Mouse (Mus musculus): ENCODE measurements around the gene Lamb2. TPM values are rescaled to one million over a fixed set of nuclear protein-coding genes. Genes with fewer than 3 reads are reported as not detected.

The Lamb2 gene
- polyA plus RNA-seq, 1 experiment from 2014 or later: 86.0 TPM

GRCm38 (mm10) chr9:108493246-108493645 lies 13.7 kb downstream of the Lamb2 start:
- 95% methylated on average over 8 of the region's 8 CpGs for WGBS
- ATAC-seq (ENCODE audit: low read depth): no peak
- peaks cover 62% of the 10 kb centered on the region for H3K36me3 ChIP-seq (ENCODE audit: control insufficient read depth, insufficient read depth, low read length)
- H3K27me3 ChIP-seq (ENCODE audit: control insufficient read depth, insufficient read depth, low read depth, low read length): no peaks in the 10 kb centered on the region
- H3K9me3 ChIP-seq (ENCODE audit: control insufficient read depth, low read length): no peaks in the 10 kb centered on the region
- no peak overlapping the region for H3K4me2 ChIP-seq (ENCODE audit: low read depth, low read length)
- H3K27ac ChIP-seq (ENCODE audit: low read length): no peak overlapping the region
- H3K9ac ChIP-seq (ENCODE audit: low read length): no peak overlapping the region
- H3K4me1 ChIP-seq (replicated peaks; ENCODE audit: control insufficient read depth, insufficient read depth, low read length): peaks cover 12% of the 10 kb centered on the region
- no peak overlapping the region for H3K4me3 ChIP-seq (ENCODE audit: low read length)

- Histone ChIP-seq H3K27me3 (ENCODE audit: control insufficient read depth, insufficient read depth, low read depth, low read length) (no peaks in the 10 kb centered on the region), H3K9ac (ENCODE audit: low read length) (no peak overlapping the region), H3K27ac (ENCODE audit: low read length) (no peak overlapping the region), H3K4me1 (replicated peaks; ENCODE audit: control insufficient read depth, insufficient read depth, low read length) (peaks cover 12% of the 10 kb centered on the region), H3K36me3 (ENCODE audit: control insufficient read depth, insufficient read depth, low read length) (peaks cover 62% of the 10 kb centered on the region), H3K9me3 (ENCODE audit: control insufficient read depth, low read length) (no peaks in the 10 kb centered on the region), H3K4me3 (ENCODE audit: low read length) (no peak overlapping the region), H3K4me2 (ENCODE audit: low read depth, low read length) (no peak overlapping the region)
- 93% methylated on average over 19 of the region's 19 CpGs for WGBS
- ATAC-seq (ENCODE audit: low read depth): no peak
Measured at GRCm38 (mm10) chr9:108494146-108494825, 14.8 kb downstream of the Lamb2 start.

GRCm38 (mm10) chr9:108494905-108495304 lies 15.4 kb downstream of the Lamb2 start:
- no peak for ATAC-seq (ENCODE audit: low read depth)
- Histone ChIP-seq H3K4me3 (ENCODE audit: low read length) (no peak overlapping the region), H3K36me3 (ENCODE audit: control insufficient read depth, insufficient read depth, low read length) (peaks cover 67% of the 10 kb centered on the region), H3K4me1 (replicated peaks; ENCODE audit: control insufficient read depth, insufficient read depth, low read length) (peaks cover 11% of the 10 kb centered on the region), H3K4me2 (ENCODE audit: low read depth, low read length) (no peak overlapping the region), H3K27me3 (ENCODE audit: control insufficient read depth, insufficient read depth, low read depth, low read length) (no peaks in the 10 kb centered on the region), H3K9ac (ENCODE audit: low read length) (no peak overlapping the region), H3K9me3 (ENCODE audit: control insufficient read depth, low read length) (no peaks in the 10 kb centered on the region), H3K27ac (ENCODE audit: low read length) (no peak overlapping the region)
- WGBS: 83% methylated on average over 10 of the region's 10 CpGs

- no peak for ATAC-seq (ENCODE audit: low read depth)
Measured at GRCm38 (mm10) chr9:108499231-108499630, 19.7 kb downstream of the Lamb2 start.

GRCm38 (mm10) chr9:108499943-108500342 lies 20.4 kb downstream of the Lamb2 start:
- Histone ChIP-seq H3K36me3 (ENCODE audit: control insufficient read depth, insufficient read depth, low read length) (peaks cover 75% of the 10 kb centered on the region), H3K9ac (ENCODE audit: low read length) (no peak overlapping the region), H3K27ac (ENCODE audit: low read length) (no peak overlapping the region), H3K9me3 (ENCODE audit: control insufficient read depth, low read length) (no peaks in the 10 kb centered on the region), H3K4me3 (ENCODE audit: low read length) (no peak overlapping the region), H3K27me3 (ENCODE audit: control insufficient read depth, insufficient read depth, low read depth, low read length) (no peaks in the 10 kb centered on the region), H3K4me1 (replicated peaks; ENCODE audit: control insufficient read depth, insufficient read depth, low read length) (no peaks in the 10 kb centered on the region), H3K4me2 (ENCODE audit: low read depth, low read length) (no peak overlapping the region)
- ATAC-seq (ENCODE audit: low read depth): no peak
- 92% methylated on average over 15 of the region's 15 CpGs for WGBS

More at GRCm38 (mm10) chr9:108499231-108499630, 19.7 kb downstream of the Lamb2 start:
- H3K36me3 ChIP-seq (ENCODE audit: control insufficient read depth, insufficient read depth, low read length): peaks cover 82% of the 10 kb centered on the region
- H3K27me3 ChIP-seq (ENCODE audit: control insufficient read depth, insufficient read depth, low read depth, low read length): no peaks in the 10 kb centered on the region
- H3K4me2 ChIP-seq (ENCODE audit: low read depth, low read length): no peak overlapping the region
- H3K4me3 ChIP-seq (ENCODE audit: low read length): no peak overlapping the region
- no peaks in the 10 kb centered on the region for H3K4me1 ChIP-seq (replicated peaks; ENCODE audit: control insufficient read depth, insufficient read depth, low read length)
- no peak overlapping the region for H3K27ac ChIP-seq (ENCODE audit: low read length)
- WGBS: 94% methylated on average over 7 of the region's 7 CpGs
- no peaks in the 10 kb centered on the region for H3K9me3 ChIP-seq (ENCODE audit: control insufficient read depth, low read length)
- H3K9ac ChIP-seq (ENCODE audit: low read length): no peak overlapping the region

- H3K9ac ChIP-seq (ENCODE audit: low read length): no peak overlapping the region
- no peak for ATAC-seq (ENCODE audit: low read depth)
- peak overlapping the region; percentile 87; the same call in 1 of the 2 replicates for H3K27ac ChIP-seq (ENCODE audit: low read length)
- WGBS: 82% methylated on average over 7 of the region's 7 CpGs
- peak overlapping the region; percentile 90 for H3K4me2 ChIP-seq (ENCODE audit: low read depth, low read length)
- H3K4me1 ChIP-seq (replicated peaks; ENCODE audit: control insufficient read depth, insufficient read depth, low read length): peaks cover 12% of the 10 kb centered on the region
- no peaks in the 10 kb centered on the region for H3K27me3 ChIP-seq (ENCODE audit: control insufficient read depth, insufficient read depth, low read depth, low read length)
- no peaks in the 10 kb centered on the region for H3K9me3 ChIP-seq (ENCODE audit: control insufficient read depth, low read length)
- H3K4me3 ChIP-seq (ENCODE audit: low read length): peak overlapping the region; percentile 87
- peaks cover 19% of the 10 kb centered on the region for H3K36me3 ChIP-seq (ENCODE audit: control insufficient read depth, insufficient read depth, low read length)
Measured at GRCm38 (mm10) chr9:108506901-108507300, 27.4 kb downstream of the Lamb2 start.

GRCm38 (mm10) chr9:108507619-108508434 lies 28.3 kb downstream of the Lamb2 start, which contains the start of gene Qars:
Qars (plus strand) TSS chr9:108507706.
- H3K27ac ChIP-seq (ENCODE audit: low read length): peak within 1 kb of the TSS; percentile 87
- peaks cover 21% of the 10 kb centered on the region for H3K36me3 ChIP-seq (ENCODE audit: control insufficient read depth, insufficient read depth, low read length)
- peak within 1 kb of the TSS; percentile 90 for H3K4me2 ChIP-seq (ENCODE audit: low read depth, low read length)
- no peaks in the 10 kb centered on the region for H3K27me3 ChIP-seq (ENCODE audit: control insufficient read depth, insufficient read depth, low read depth, low read length)
- peak within 1 kb of the TSS; percentile 88 for H3K9ac ChIP-seq (ENCODE audit: low read length)
- H3K4me3 ChIP-seq (ENCODE audit: low read length): peak within 1 kb of the TSS; percentile 87
- peaks cover 12% of the 10 kb centered on the region for H3K4me1 ChIP-seq (replicated peaks; ENCODE audit: control insufficient read depth, insufficient read depth, low read length)
- H3K9me3 ChIP-seq (ENCODE audit: control insufficient read depth, low read length): no peaks in the 10 kb centered on the region
- under 1% methylated on average over 37 of the region's 37 CpGs for WGBS
- peak; percentile 99 for ATAC-seq (ENCODE audit: low read depth)

GRCm38 (mm10) chr9:108508776-108509175 lies 29.2 kb downstream of the Lamb2 start:
- Histone ChIP-seq H3K36me3 (ENCODE audit: control insufficient read depth, insufficient read depth, low read length) (peaks cover 21% of the 10 kb centered on the region), H3K4me3 (ENCODE audit: low read length) (peak overlapping the region; percentile 87), H3K27me3 (ENCODE audit: control insufficient read depth, insufficient read depth, low read depth, low read length) (no peaks in the 10 kb centered on the region), H3K4me1 (replicated peaks; ENCODE audit: control insufficient read depth, insufficient read depth, low read length) (peaks cover 12% of the 10 kb centered on the region), H3K4me2 (ENCODE audit: low read depth, low read length) (peak overlapping the region; percentile 90), H3K27ac (ENCODE audit: low read length) (no peak overlapping the region), H3K9ac (ENCODE audit: low read length) (peak overlapping the region; percentile 88), H3K9me3 (ENCODE audit: control insufficient read depth, low read length) (no peaks in the 10 kb centered on the region)
- 84% methylated on average over 7 of the region's 7 CpGs for WGBS
- no peak for ATAC-seq (ENCODE audit: low read depth)
